Mouse (Mus musculus) CH12F3 (cell line): ENCODE data around the gene Zfp366.

ENCODE experiments used
- in situ Hi-C: fragments of 300-500 bp; cut with MboI; formaldehyde crosslinking; loops from 2 replicates; pipeline ENCODE4 v1.14.3; 2020; ENCODE audit warnings: low sequenced_read_pairs

Zfp366 gene

GRCm38 (mm10) chr13:99186138-99186853, 1.7 kb downstream of the Zfp366 start:
- in situ Hi-C loops: no loop called here

- in situ Hi-C loops: no loop called here
Observed at GRCm38 (mm10) chr13:99186859-99187258, 2.2 kb downstream of the Zfp366 start.

- in situ Hi-C loops: no loop called here
Observed at GRCm38 (mm10) chr13:99187456-99187855, 2.8 kb downstream of the Zfp366 start.

- in situ Hi-C loops: no loop called here
Observed at GRCm38 (mm10) chr13:99188625-99189024, 4.0 kb downstream of the Zfp366 start.

- in situ Hi-C loops: no loop called here
Observed at GRCm38 (mm10) chr13:99189671-99190070, 5.0 kb downstream of the Zfp366 start.

- in situ Hi-C loops: no loop called here
Observed at GRCm38 (mm10) chr13:99190466-99190865, 5.8 kb downstream of the Zfp366 start.

GRCm38 (mm10) chr13:99191063-99191462, 6.4 kb downstream of the Zfp366 start:
- in situ Hi-C loops: no loop called here

- in situ Hi-C loops: no loop called here
Observed at GRCm38 (mm10) chr13:99196314-99196713, 11.7 kb downstream of the Zfp366 start.

- in situ Hi-C loops: no loop called here
Observed at GRCm38 (mm10) chr13:99196865-99197264, 12.2 kb downstream of the Zfp366 start.

GRCm38 (mm10) chr13:99201647-99202574, 17.3 kb downstream of the Zfp366 start:
- in situ Hi-C loops: no loop called here

- in situ Hi-C loops: no loop called here
Observed at GRCm38 (mm10) chr13:99207214-99207613, 22.6 kb downstream of the Zfp366 start.

- in situ Hi-C loops: no loop called here
Observed at GRCm38 (mm10) chr13:99209859-99210258, 25.2 kb downstream of the Zfp366 start.

- in situ Hi-C loops: no loop called here
Observed at GRCm38 (mm10) chr13:99210837-99211236, 26.2 kb downstream of the Zfp366 start.

- in situ Hi-C loops: no loop called here
Observed at GRCm38 (mm10) chr13:99212976-99213375, 28.4 kb downstream of the Zfp366 start.

GRCm38 (mm10) chr13:99216005-99216404, 31.4 kb downstream of the Zfp366 start:
- in situ Hi-C loops: no loop called here

- in situ Hi-C loops: no loop called here
Observed at GRCm38 (mm10) chr13:99217984-99218383, 33.4 kb downstream of the Zfp366 start.

- in situ Hi-C loops: no loop called here
Observed at GRCm38 (mm10) chr13:99219586-99219985, 35.0 kb downstream of the Zfp366 start.

- in situ Hi-C loops: no loop called here
Observed at GRCm38 (mm10) chr13:99221996-99222395, 37.4 kb downstream of the Zfp366 start.

GRCm38 (mm10) chr13:99222476-99222875, 37.9 kb downstream of the Zfp366 start:
- in situ Hi-C loops: no loop called here

GRCm38 (mm10) chr13:99223321-99223884, 38.8 kb downstream of the Zfp366 start:
- in situ Hi-C loops: no loop called here

GRCm38 (mm10) chr13:99223917-99224316, 39.3 kb downstream of the Zfp366 start:
- in situ Hi-C loops: no loop called here
